Mouse (Mus musculus): ENCODE results near the gene St8sia1. TPM values are rescaled to one million over a fixed set of nuclear protein-coding genes. Genes with fewer than 3 reads are reported as not detected.

St8sia1 gene
- polyA plus RNA-seq, 1 experiment from 2014 or later = 7.6 TPM

GRCm38 (mm10) chr6:142951564-142952308 lies 12.5 kb downstream of the St8sia1 start:
- WGBS = 90% methylated on average over 7 of the region's 7 CpGs
- Histone ChIP-seq H3K27ac (no peak overlapping the region), H3K4me3 (no peak overlapping the region), H3K4me2 (no peak overlapping the region), H3K27me3 (no peaks in the 10 kb centered on the region), H3K36me3 (no peaks in the 10 kb centered on the region), H3K4me1 (replicated peaks) (peaks cover 23% of the 10 kb centered on the region), H3K9me3 (no peaks in the 10 kb centered on the region), H3K9ac (no peak overlapping the region)
- ATAC-seq (ENCODE audit: low FRiP score) = no peak

GRCm38 (mm10) chr6:142950354-142950753 lies 13.9 kb downstream of the St8sia1 start:
- H3K27me3 ChIP-seq = no peaks in the 10 kb centered on the region
- peak overlapping the region; percentile 13; the same call in 1 of the 2 replicates for H3K27ac ChIP-seq
- peaks cover 26% of the 10 kb centered on the region for H3K4me1 ChIP-seq (replicated peaks)
- ATAC-seq (ENCODE audit: low FRiP score) = no peak
- no peaks in the 10 kb centered on the region for H3K36me3 ChIP-seq
- no peaks in the 10 kb centered on the region for H3K9me3 ChIP-seq
- H3K4me2 ChIP-seq = no peak overlapping the region
- 69% methylated on average over 11 of the region's 11 CpGs for WGBS
- no peak overlapping the region for H3K9ac ChIP-seq
- H3K4me3 ChIP-seq = no peak overlapping the region

GRCm38 (mm10) chr6:142948955-142949357 lies 15.3 kb downstream of the St8sia1 start:
- H3K27me3 ChIP-seq = no peaks in the 10 kb centered on the region
- 77% methylated on average over 5 of the region's 5 CpGs for WGBS
- H3K4me1 ChIP-seq (replicated peaks) = peaks cover 25% of the 10 kb centered on the region
- no peaks in the 10 kb centered on the region for H3K9me3 ChIP-seq
- H3K9ac ChIP-seq = no peak overlapping the region
- H3K4me2 ChIP-seq = no peak overlapping the region
- peak overlapping the region; percentile 35; the same call in 1 of the 2 replicates for H3K27ac ChIP-seq
- peaks cover 9% of the 10 kb centered on the region for H3K36me3 ChIP-seq
- ATAC-seq (ENCODE audit: low FRiP score) = peak; percentile 47; the same call in 1 of the 2 replicates
- H3K4me3 ChIP-seq = no peak overlapping the region

- no peak overlapping the region for H3K27ac ChIP-seq
- H3K4me2 ChIP-seq = no peak overlapping the region
- WGBS = 85% methylated on average over 6 of the region's 6 CpGs
- H3K27me3 ChIP-seq = no peaks in the 10 kb centered on the region
- no peak overlapping the region for H3K9ac ChIP-seq
- peaks cover 31% of the 10 kb centered on the region for H3K4me1 ChIP-seq (replicated peaks)
- H3K36me3 ChIP-seq = peaks cover 9% of the 10 kb centered on the region
- H3K4me3 ChIP-seq = no peak overlapping the region
- no peak for ATAC-seq (ENCODE audit: low FRiP score)
- H3K9me3 ChIP-seq = no peaks in the 10 kb centered on the region
These were observed 17.2 kb downstream of the St8sia1 start for GRCm38 (mm10) chr6:142947029-142947428.

- ATAC-seq (ENCODE audit: low FRiP score) = no peak
- Histone ChIP-seq H3K9me3 (no peaks in the 10 kb centered on the region), H3K4me2 (no peak overlapping the region), H3K27me3 (no peaks in the 10 kb centered on the region), H3K27ac (no peak overlapping the region), H3K9ac (no peak overlapping the region), H3K4me3 (no peak overlapping the region), H3K36me3 (peaks cover 9% of the 10 kb centered on the region), H3K4me1 (replicated peaks) (peaks cover 36% of the 10 kb centered on the region)
- 68% methylated on average over 8 of the region's 8 CpGs for WGBS
These were observed 18.0 kb downstream of the St8sia1 start for GRCm38 (mm10) chr6:142946069-142946871.

GRCm38 (mm10) chr6:142945461-142945860 lies 18.8 kb downstream of the St8sia1 start:
- H3K27me3 ChIP-seq = no peaks in the 10 kb centered on the region
- no peak overlapping the region for H3K9ac ChIP-seq
- H3K4me1 ChIP-seq (replicated peaks) = peaks cover 36% of the 10 kb centered on the region
- H3K9me3 ChIP-seq = no peaks in the 10 kb centered on the region
- no peak for ATAC-seq (ENCODE audit: low FRiP score)
- peaks cover 9% of the 10 kb centered on the region for H3K36me3 ChIP-seq
- no peak overlapping the region for H3K27ac ChIP-seq
- 95% methylated on average over 2 of the region's 2 CpGs for WGBS
- H3K4me3 ChIP-seq = no peak overlapping the region
- no peak overlapping the region for H3K4me2 ChIP-seq

GRCm38 (mm10) chr6:142944470-142944869 lies 19.8 kb downstream of the St8sia1 start:
- Histone ChIP-seq H3K4me3 (no peak overlapping the region), H3K9ac (no peak overlapping the region), H3K9me3 (no peaks in the 10 kb centered on the region), H3K4me2 (no peak overlapping the region), H3K27me3 (no peaks in the 10 kb centered on the region), H3K36me3 (peaks cover 9% of the 10 kb centered on the region), H3K27ac (no peak overlapping the region), H3K4me1 (replicated peaks) (peaks cover 30% of the 10 kb centered on the region)
- no peak for ATAC-seq (ENCODE audit: low FRiP score)
- WGBS = 93% methylated on average over 3 of the region's 3 CpGs

- Histone ChIP-seq H3K27me3 (no peaks in the 10 kb centered on the region), H3K4me1 (replicated peaks) (peaks cover 33% of the 10 kb centered on the region), H3K36me3 (peaks cover 9% of the 10 kb centered on the region), H3K4me2 (no peak overlapping the region), H3K4me3 (no peak overlapping the region), H3K27ac (no peak overlapping the region), H3K9ac (no peak overlapping the region), H3K9me3 (no peaks in the 10 kb centered on the region)
- ATAC-seq (ENCODE audit: low FRiP score) = no peak
- WGBS = 85% methylated on average over 8 of the region's 8 CpGs
These were observed 20.8 kb downstream of the St8sia1 start for GRCm38 (mm10) chr6:142943419-142943818.

GRCm38 (mm10) chr6:142941596-142942381 lies 22.5 kb downstream of the St8sia1 start:
- H3K4me2 ChIP-seq = no peak overlapping the region
- 80% methylated on average over 11 of the region's 11 CpGs for WGBS
- H3K4me1 ChIP-seq (replicated peaks) = peaks cover 39% of the 10 kb centered on the region
- H3K36me3 ChIP-seq = peaks cover 9% of the 10 kb centered on the region
- no peak for ATAC-seq (ENCODE audit: low FRiP score)
- peak overlapping the region; percentile 64 for H3K27ac ChIP-seq
- no peaks in the 10 kb centered on the region for H3K9me3 ChIP-seq
- H3K9ac ChIP-seq = no peak overlapping the region
- no peak overlapping the region for H3K4me3 ChIP-seq
- H3K27me3 ChIP-seq = no peaks in the 10 kb centered on the region

GRCm38 (mm10) chr6:142941078-142941477 lies 23.2 kb downstream of the St8sia1 start:
- peaks cover 37% of the 10 kb centered on the region for H3K4me1 ChIP-seq (replicated peaks)
- no peak overlapping the region for H3K4me3 ChIP-seq
- no peak overlapping the region for H3K4me2 ChIP-seq
- H3K27me3 ChIP-seq = no peaks in the 10 kb centered on the region
- 46% methylated on average over 8 of the region's 8 CpGs for WGBS
- ATAC-seq (ENCODE audit: low FRiP score) = no peak
- H3K27ac ChIP-seq = peak overlapping the region; percentile 9
- H3K9ac ChIP-seq = no peak overlapping the region
- H3K9me3 ChIP-seq = no peaks in the 10 kb centered on the region
- peaks cover 9% of the 10 kb centered on the region for H3K36me3 ChIP-seq

GRCm38 (mm10) chr6:142938549-142939345 lies 25.5 kb downstream of the St8sia1 start:
- peak overlapping the region; percentile 76 for H3K27ac ChIP-seq
- WGBS = 49% methylated on average over 9 of the region's 9 CpGs
- ATAC-seq (ENCODE audit: low FRiP score) = 0 out of 2 replicates have a peak, but pooled peaks have one; percentile 19

More at GRCm38 (mm10) chr6:142938549-142939345, 25.5 kb downstream of the St8sia1 start:
- Histone ChIP-seq H3K27me3 (no peaks in the 10 kb centered on the region), H3K9me3 (no peaks in the 10 kb centered on the region), H3K4me3 (no peak overlapping the region), H3K9ac (no peak overlapping the region), H3K4me2 (no peak overlapping the region), H3K36me3 (no peaks in the 10 kb centered on the region), H3K4me1 (replicated peaks) (peaks cover 33% of the 10 kb centered on the region)
